Mouse (Mus musculus) right cerebral cortex, postnatal 10 days (tissue): ENCODE results near the gene Pik3r2.

Experiments used
- DNase-seq, 2 experiments: peaks; one replicate each; pipeline ENCODE4 v3.0.0; 2021; ENCODE audit warnings: low spot score in 2 of 2

The Pik3r2 gene

GRCm38 (mm10) chr8:70742981-70743655, 33.4 kb downstream of the Pik3r2 start:
- peak in 1 of 2 experiments; percentile 25 for DNase-seq

GRCm38 (mm10) chr8:70742176-70742575, 34.3 kb downstream of the Pik3r2 start:
- DNase-seq: no peak

- no peak for DNase-seq
Measured at GRCm38 (mm10) chr8:70741661-70742060, 34.9 kb downstream of the Pik3r2 start.

- no peak for DNase-seq
Measured at GRCm38 (mm10) chr8:70738211-70738610, 38.3 kb downstream of the Pik3r2 start.

- no peak for DNase-seq
Measured at GRCm38 (mm10) chr8:70737705-70738104, 38.8 kb downstream of the Pik3r2 start.

GRCm38 (mm10) chr8:70730956-70731355, 45.6 kb downstream of the Pik3r2 start:
- DNase-seq: no peak

- DNase-seq: no peak
Measured at GRCm38 (mm10) chr8:70729808-70730475, 46.6 kb downstream of the Pik3r2 start.

- DNase-seq: no peak
Measured at GRCm38 (mm10) chr8:70726721-70727120, 49.8 kb downstream of the Pik3r2 start.

- no peak for DNase-seq
Measured at GRCm38 (mm10) chr8:70725792-70726447, 50.6 kb downstream of the Pik3r2 start.

GRCm38 (mm10) chr8:70724216-70724615, 52.3 kb downstream of the Pik3r2 start:
- DNase-seq: no peak

- no peak for DNase-seq
Measured at GRCm38 (mm10) chr8:70723486-70724210, 52.9 kb downstream of the Pik3r2 start, which contains the start of gene Pde4c. TSS of gene Pde4c (plus strand) at chr8:70723720.

GRCm38 (mm10) chr8:70721601-70722000, 54.9 kb downstream of the Pik3r2 start:
- DNase-seq: no peak

- peak; percentile 74 to 81 for DNase-seq
Measured at GRCm38 (mm10) chr8:70720739-70721138, 55.8 kb downstream of the Pik3r2 start.

- peak in 1 of 2 experiments; percentile 29 for DNase-seq
Measured at GRCm38 (mm10) chr8:70719796-70720270, 56.7 kb downstream of the Pik3r2 start.

GRCm38 (mm10) chr8:70718297-70718696, 58.2 kb downstream of the Pik3r2 start, which contains the start of gene Gm3336:
TSS of gene Gm3336 (plus strand) at chr8:70718543.
- peak in 1 of 2 experiments; percentile 60 for DNase-seq
